Mouse (Mus musculus) lung, adult 2 months (tissue): ENCODE measurements around the gene Kcne3.

Source experiments
- CTCF ChIP-seq: fragments of 200-500 bp; IDR thresholded peaks from 2 replicates; pipeline ENCODE4 v1.5.1; 2011; ENCODE audit warnings: mild to moderate bottlenecking, low read length, control low read depth; ENCODE audit not compliant: insufficient read depth
- POLR2A ChIP-seq: fragments of 200-500 bp; IDR thresholded peaks from 2 replicates; pipeline ENCODE4 v1.6.1; 2011; ENCODE audit warnings: low read depth, mild to moderate bottlenecking, control low read depth, low read length, borderline replicate concordance; ENCODE audit errors: extremely low read depth

- TF ChIP-seq POLR2A (no peak), CTCF (no peak)
Observed at GRCm38 (mm10) chr7:100181176-100181575, 4.9 kb downstream of the Kcne3 start.
